Mouse (Mus musculus): Measurements from ENCODE around the gene Fubp3.

Fubp3 gene

GRCm38 (mm10) chr2:31633531-31633930, 61.1 kb downstream of the Fubp3 start:
- DNase-seq, result no peak

- no peak for DNase-seq
Measured at GRCm38 (mm10) chr2:31635281-31636137, 63.1 kb downstream of the Fubp3 start.

GRCm38 (mm10) chr2:31636138-31636741, 63.8 kb downstream of the Fubp3 start:
- DNase-seq, result no peak

DNA sequence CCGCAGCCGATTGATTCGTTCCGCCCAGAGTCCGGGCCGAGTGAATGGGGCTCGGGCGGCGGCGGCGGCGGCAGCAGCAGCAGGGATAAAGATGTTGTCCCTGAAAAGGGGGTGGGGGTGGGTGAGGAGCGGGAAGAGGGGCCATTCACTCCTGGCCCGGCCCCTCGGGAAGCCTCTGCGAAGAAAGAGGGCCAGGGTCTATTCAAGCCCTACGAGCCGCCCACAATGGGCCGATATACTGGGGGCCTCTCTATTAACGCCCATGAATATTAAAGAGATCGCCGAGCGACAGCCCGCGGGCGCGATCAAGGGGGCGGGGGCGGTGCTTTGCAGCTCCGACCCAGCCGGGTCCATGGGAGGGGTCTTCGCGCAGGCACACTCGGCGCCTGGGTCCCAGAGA, 64.3 kb downstream of the Fubp3 start:
- no peak for DNase-seq

- DNase-seq, result no peak
Measured at GRCm38 (mm10) chr2:31637311-31637710, 64.9 kb downstream of the Fubp3 start.

GRCm38 (mm10) chr2:31637807-31638206, 65.4 kb downstream of the Fubp3 start:
- peak in 1 of 2 experiments; percentile 35 for DNase-seq

GRCm38 (mm10) chr2:31638581-31639465, 66.4 kb downstream of the Fubp3 start:
- DNase-seq, result no peak

- DNase-seq, result no peak
Measured at GRCm38 (mm10) chr2:31639466-31639760, 67.0 kb downstream of the Fubp3 start.

GRCm38 (mm10) chr2:31639901-31640608, 67.6 kb downstream of the Fubp3 start, which contains the start of gene Prdm12:
Prdm12 (plus strand) TSS chr2:31640037.
- DNase-seq, result no peak

DNA sequence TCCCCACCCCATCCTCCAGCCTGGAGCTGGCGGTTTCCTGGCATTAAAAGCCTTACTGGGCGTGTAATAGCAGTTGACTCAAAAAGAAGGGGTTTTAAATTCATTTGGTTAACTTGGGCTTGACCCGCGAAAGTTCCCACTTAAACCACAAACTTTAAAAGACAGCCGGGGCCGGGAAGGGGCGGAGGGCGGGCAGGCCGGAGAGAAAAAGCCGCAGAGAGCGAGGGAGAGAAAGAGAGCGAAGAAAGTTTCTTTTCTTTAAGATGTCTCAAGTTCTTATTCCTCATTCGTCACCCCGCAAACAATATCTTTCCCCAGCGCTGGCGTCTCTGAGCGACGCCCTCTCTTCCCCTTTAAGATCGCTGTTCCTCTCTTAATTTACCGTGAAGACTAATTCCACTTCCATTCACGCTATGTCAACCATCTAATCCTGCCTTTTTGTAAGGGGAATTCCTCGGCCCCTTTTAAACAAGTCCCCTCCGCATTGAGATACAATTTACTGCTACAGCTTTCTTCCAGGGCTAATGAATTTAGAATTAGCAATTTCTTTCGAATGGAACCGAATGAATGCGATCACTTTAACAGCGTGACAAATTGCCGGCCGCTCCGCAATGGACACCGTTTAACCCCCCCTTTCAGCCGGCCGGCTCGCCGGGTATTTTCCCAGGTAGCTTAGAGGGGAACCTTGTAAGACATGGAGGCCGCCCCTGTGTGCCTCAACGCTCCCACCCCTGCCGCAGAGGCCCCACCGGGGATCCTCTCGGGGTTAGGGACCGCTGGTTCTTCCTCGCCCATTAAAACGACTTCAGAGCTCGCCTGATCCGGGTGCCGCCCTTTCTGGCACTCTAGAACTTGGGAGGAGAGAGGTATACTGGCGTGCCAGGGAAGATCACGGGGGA, 68.4 kb downstream of the Fubp3 start:
- DNase-seq, result peak in 1 of 2 experiments; percentile 18

GRCm38 (mm10) chr2:31641508-31641830, 69.0 kb downstream of the Fubp3 start:
- no peak for DNase-seq

DNA sequence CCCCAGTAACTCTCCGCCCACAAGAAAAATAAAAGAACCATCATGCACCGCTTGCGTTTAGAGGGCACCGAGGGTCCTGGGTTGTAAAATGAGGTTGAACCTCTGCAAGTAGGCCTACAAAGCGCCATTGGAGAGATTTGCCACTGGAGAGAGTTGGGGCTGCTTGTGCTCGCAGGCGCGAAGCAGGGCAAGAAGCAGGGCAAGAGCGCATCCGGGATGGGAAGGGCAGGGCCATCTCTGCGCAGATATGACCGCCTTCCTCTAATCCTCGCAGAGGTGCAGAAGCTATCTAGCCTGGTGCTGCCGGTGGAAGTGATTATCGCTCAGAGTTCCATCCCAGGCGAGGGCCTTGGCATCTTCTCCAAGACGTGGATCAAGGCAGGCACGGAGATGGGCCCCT, 69.5 kb downstream of the Fubp3 start:
- DNase-seq, result no peak

GRCm38 (mm10) chr2:31653971-31654853, 81.8 kb downstream of the Fubp3 start:
- peak; percentile 53 to 65 for DNase-seq

GRCm38 (mm10) chr2:31654854-31655559, 82.6 kb downstream of the Fubp3 start:
- peak; percentile 85 to 92 for DNase-seq

DNA sequence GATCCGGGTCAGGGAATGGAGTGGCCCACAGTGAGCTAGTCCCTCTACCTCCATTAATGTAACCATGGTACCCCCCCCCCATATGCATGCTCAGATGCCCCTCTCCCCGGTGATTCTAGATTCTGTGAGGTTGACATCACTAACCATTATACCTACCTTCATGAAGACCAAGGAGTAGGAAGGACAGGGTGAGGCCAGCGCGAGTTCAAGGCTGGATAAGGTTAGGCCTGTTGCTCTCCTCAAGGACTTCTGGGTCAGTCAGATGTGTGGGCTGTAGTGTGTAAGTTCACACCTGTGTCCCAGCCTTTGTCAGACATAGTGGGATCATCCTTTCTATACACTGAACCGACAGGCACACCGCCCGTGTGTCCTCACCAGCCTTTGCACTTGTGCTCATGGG, 83.9 kb downstream of the Fubp3 start:
- no peak for DNase-seq

DNA sequence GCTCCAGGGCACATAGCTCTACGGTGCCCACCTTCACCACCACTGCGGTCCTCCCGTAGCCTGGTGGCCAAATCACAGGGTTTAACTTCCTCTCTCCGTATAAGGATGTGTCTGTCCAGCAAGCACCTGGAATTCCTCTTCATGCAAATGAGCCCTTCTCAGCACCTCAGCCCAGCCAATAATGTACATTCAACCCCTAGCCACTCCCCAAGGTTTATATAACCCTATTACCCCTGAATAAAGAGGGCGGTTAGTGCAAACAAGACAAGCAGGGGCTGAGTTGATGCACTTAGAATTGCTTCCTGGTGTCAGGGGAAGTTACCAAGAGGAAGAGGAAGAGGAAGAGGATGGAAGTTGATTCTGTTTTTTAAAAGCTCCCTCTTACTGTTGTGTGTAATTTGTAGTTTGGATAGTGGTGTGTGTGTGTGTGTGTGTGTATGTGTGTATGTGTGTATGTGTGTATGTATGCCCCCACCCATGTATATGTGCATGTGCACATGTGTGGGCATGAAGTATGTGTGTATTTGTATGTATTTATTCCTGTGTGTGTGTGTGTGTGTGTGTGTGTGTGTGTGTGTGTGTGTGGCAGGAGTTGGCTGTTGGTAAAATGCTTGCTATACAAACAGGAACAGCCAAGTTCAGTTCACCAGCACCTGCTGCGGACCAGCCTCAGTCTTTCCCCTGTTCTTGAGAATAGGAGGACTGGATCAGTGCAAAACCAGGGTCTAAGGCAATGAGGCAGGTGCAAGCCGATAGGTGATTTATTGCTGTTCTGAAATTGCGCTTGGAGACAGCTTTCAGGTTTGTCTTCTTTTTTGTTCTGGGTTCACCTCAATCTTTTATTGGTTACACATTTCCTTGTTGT, 90.7 kb downstream of the Fubp3 start:
- no peak for DNase-seq

GRCm38 (mm10) chr2:31663804-31664180, 91.3 kb downstream of the Fubp3 start:
- no peak for DNase-seq

All from cerebellum, postnatal 14 days (tissue).